Mouse (Mus musculus): ENCODE measurements around the gene Tlr8. TPM values are rescaled to one million over a fixed set of nuclear protein-coding genes. Genes with fewer than 3 reads are reported as not detected.
"Not testable (repeated sequence)": the region's sequence is repeated elsewhere in the genome, so short reads cannot be mapped to it uniquely, and the experiment has no call there.

Gene Tlr8
- total RNA-seq (2017): 22.6 and 29.2 TPM in 2 replicates

GRCm38 (mm10) chrX:167264086-167264485 is at the start of gene Tlr8:
Gene Tlr8 (minus strand): TSS chrX:167264329.
- ATAC-seq (ENCODE audit: extremely low read depth, insufficient number of reproducible peaks, low FRiP score, poor library complexity, severe bottlenecking): no peak

DNA sequence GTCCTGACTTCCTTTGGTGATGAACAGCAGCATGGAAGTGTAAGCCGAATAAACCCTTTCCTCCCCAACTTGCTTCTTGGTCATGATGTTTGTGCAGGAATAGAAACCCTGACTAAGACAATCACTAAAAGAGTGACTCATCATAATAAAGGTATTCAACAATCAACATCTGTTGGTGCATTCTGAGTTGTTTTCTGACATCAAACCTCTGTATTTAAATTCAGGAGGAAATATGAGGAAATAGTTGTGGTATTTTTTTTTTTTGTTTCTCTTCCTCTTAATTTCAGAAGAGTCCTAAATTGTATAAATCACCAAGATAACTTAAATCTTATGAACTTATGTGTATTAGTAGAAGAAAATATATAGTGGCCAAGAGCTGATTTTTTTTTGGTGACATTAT is 37.9 kb upstream of the Tlr8 start:
- ATAC-seq (ENCODE audit: extremely low read depth, insufficient number of reproducible peaks, low FRiP score, poor library complexity, severe bottlenecking): not testable (repeated sequence)

GRCm38 (mm10) chrX:167276953-167277352 is 12.8 kb upstream of the Tlr8 start:
- ATAC-seq (ENCODE audit: extremely low read depth, insufficient number of reproducible peaks, low FRiP score, poor library complexity, severe bottlenecking): peak; percentile 85

- no peak for ATAC-seq (ENCODE audit: extremely low read depth, insufficient number of reproducible peaks, low FRiP score, poor library complexity, severe bottlenecking)
Measured at GRCm38 (mm10) chrX:167276551-167276950, 12.4 kb upstream of the Tlr8 start.

GRCm38 (mm10) chrX:167263530-167263929 is 599 bp downstream of the Tlr8 start:
- ATAC-seq (ENCODE audit: extremely low read depth, insufficient number of reproducible peaks, low FRiP score, poor library complexity, severe bottlenecking): no peak

GRCm38 (mm10) chrX:167241736-167242135 is 22.4 kb downstream of the Tlr8 start:
- no peak for ATAC-seq (ENCODE audit: extremely low read depth, insufficient number of reproducible peaks, low FRiP score, poor library complexity, severe bottlenecking)

- ATAC-seq (ENCODE audit: extremely low read depth, insufficient number of reproducible peaks, low FRiP score, poor library complexity, severe bottlenecking): no peak
Measured at GRCm38 (mm10) chrX:167239293-167239921, 24.7 kb downstream of the Tlr8 start.

DNA sequence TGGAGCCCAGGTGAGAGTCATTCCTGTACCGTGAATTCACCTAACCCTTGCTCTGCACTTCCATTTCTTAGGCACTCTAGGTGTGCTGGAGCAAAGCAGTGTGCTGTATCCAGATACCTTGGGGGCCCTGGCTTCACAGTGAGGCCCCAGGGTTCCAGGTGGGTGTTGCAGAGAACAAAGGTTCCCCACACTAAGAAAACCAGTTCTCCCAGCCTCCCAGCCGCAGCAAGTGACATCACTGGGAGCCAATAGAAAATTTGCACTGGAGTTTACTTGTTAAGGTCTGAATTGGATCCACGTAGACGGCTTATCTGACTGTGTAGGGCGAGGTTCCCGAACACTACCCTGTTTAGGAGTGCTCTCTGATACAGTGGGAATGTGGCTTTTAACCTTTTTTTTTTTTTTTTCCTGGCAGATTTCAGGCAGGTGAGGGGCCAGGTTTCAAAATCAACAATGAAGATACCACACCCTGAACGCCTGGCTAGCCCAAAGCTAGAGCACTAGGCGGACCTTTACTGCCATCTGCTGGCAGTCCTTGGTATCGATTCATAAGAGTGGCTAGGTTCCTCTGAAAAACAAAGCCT is 30.9 kb downstream of the Tlr8 start:
- peak; percentile 59 for ATAC-seq (ENCODE audit: extremely low read depth, insufficient number of reproducible peaks, low FRiP score, poor library complexity, severe bottlenecking)

GRCm38 (mm10) chrX:167231150-167231549 is 33.0 kb downstream of the Tlr8 start:
- peak; percentile 78 for ATAC-seq (ENCODE audit: extremely low read depth, insufficient number of reproducible peaks, low FRiP score, poor library complexity, severe bottlenecking)

DNA sequence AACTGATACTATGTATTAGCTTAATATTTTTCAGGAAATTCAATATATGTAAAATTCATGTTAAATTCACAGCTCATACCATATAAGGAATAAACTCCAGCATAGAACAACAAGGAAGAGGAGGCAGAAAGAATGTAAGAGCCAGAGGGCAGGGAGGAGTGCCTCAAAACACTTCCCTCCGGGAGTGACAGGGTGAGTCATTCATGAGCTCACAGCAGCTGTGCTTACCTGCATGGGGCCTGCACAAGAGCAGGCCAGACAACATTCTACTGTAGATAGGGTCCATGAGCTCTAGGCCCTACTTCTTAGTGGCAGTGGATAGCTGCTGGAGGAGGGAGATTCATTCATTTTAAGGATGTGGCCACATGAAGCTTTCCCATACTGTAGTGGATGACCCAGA is 34.3 kb downstream of the Tlr8 start:
- ATAC-seq (ENCODE audit: extremely low read depth, insufficient number of reproducible peaks, low FRiP score, poor library complexity, severe bottlenecking): no peak

GRCm38 (mm10) chrX:167229206-167229605 is 34.9 kb downstream of the Tlr8 start:
- peak; percentile 80 for ATAC-seq (ENCODE audit: extremely low read depth, insufficient number of reproducible peaks, low FRiP score, poor library complexity, severe bottlenecking)

DNA sequence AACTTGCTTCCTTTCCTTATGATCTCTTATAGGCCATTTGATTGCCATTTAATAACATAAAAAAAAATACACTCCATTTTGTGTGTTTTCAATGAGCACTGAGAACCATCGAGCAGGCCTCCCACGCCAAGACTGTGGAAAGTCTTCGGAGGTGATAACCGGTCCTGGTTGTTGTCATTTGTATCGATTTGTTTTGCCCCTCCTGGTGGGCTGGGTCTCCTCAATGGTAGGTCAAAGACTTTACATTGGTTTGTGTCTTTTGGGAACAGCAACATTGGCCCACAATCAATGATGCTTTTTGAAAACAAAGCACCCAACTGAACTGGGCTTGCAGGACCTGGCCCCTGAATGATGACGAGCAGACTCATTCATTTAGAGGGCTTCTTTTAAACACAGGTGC is 36.4 kb downstream of the Tlr8 start:
- no peak for ATAC-seq (ENCODE audit: extremely low read depth, insufficient number of reproducible peaks, low FRiP score, poor library complexity, severe bottlenecking)

GRCm38 (mm10) chrX:167227138-167227537 is 37.0 kb downstream of the Tlr8 start:
- peak; percentile 70 for ATAC-seq (ENCODE audit: extremely low read depth, insufficient number of reproducible peaks, low FRiP score, poor library complexity, severe bottlenecking)

- no peak for ATAC-seq (ENCODE audit: extremely low read depth, insufficient number of reproducible peaks, low FRiP score, poor library complexity, severe bottlenecking)
Measured at GRCm38 (mm10) chrX:167226570-167226969, 37.6 kb downstream of the Tlr8 start.

DNA sequence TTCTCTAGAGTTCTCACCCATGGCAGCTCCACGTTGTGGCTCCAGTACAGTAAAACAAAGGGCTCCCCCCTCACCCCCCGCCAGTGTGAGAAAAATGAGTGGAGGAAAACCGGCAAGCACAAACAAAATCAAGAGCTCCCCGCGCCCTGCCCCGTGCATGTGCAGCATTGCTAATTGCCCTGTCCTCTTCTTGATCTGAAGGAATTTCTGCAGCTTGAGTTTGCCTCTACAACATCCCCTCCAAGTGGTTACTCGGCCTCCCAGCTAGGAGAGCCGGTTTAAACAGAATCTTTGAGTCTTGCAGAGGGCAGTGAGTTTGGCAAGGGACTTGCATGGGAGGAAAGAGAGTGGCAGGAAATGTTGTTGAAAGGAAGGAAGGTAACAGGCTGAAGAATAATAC is 51.4 kb downstream of the Tlr8 start:
- ATAC-seq (ENCODE audit: extremely low read depth, insufficient number of reproducible peaks, low FRiP score, poor library complexity, severe bottlenecking): no peak

- ATAC-seq (ENCODE audit: extremely low read depth, insufficient number of reproducible peaks, low FRiP score, poor library complexity, severe bottlenecking): no peak
Measured at GRCm38 (mm10) chrX:167211871-167212555, 52.1 kb downstream of the Tlr8 start.

- ATAC-seq (ENCODE audit: extremely low read depth, insufficient number of reproducible peaks, low FRiP score, poor library complexity, severe bottlenecking): peak; percentile 60
Measured at GRCm38 (mm10) chrX:167210319-167210728, 53.8 kb downstream of the Tlr8 start.

DNA sequence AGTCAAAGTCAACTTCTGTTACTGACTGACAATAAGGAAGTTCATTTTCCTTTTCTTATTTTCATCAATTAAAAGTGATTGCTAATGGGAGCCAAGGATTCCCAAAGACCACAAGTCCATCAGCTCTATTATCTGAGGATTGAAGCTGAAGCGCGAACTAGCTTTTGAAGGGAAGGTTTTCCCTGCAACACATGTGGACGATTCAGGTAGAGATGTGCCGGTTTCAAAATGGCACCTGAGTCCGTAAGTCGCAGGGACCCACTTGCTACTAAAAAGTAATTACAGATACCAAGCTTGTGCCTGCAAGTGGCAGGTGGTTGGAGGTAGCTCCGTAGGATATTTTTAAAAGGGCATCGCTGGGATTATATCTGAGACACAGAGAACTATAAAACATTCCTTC is 54.3 kb downstream of the Tlr8 start:
- no peak for ATAC-seq (ENCODE audit: extremely low read depth, insufficient number of reproducible peaks, low FRiP score, poor library complexity, severe bottlenecking)

GRCm38 (mm10) chrX:167208978-167209754 is 55.0 kb downstream of the Tlr8 start, which contains the start of gene Tmsb4x:
Gene Tmsb4x (minus strand): TSS chrX:167209315.
- peak; percentile 76 for ATAC-seq (ENCODE audit: extremely low read depth, insufficient number of reproducible peaks, low FRiP score, poor library complexity, severe bottlenecking)

DNA sequence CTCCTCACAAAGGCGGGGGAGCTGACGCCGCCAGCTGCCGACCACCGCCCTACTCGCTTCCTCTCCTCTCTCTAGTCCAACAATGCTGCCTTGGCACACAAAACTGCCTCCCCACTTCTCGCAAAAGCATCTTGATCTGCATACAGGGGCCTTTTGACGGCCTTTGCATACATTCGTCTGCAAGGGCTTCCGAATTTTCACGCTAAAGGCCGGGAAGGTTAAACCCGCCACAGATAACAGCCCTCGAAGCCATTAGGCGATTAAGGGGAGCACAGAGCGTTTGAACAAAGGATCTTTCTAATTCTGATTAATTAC is 55.7 kb downstream of the Tlr8 start:
- ATAC-seq (ENCODE audit: extremely low read depth, insufficient number of reproducible peaks, low FRiP score, poor library complexity, severe bottlenecking): no peak

All from neutrophil, adult 5-6 weeks (primary cell).